Mouse (Mus musculus) hindbrain, embryonic 10.5 days (tissue): ENCODE results near the gene 9530053A07Rik. TPM values are rescaled to one million over a fixed set of nuclear protein-coding genes. Genes with fewer than 3 reads are reported as not detected.

ENCODE experiments used
- DNase-seq: peaks from one replicate; pipeline ENCODE4 v3.0.0-alpha.2; 2017; ENCODE audit warnings: low spot score
- H3K27ac ChIP-seq: fragments of 300-500 bp; sonication (generic); 2 replicates; pipeline ENCODE4 v1.5.1; 2016; ENCODE audit warnings: mild to moderate bottlenecking, moderate library complexity
- H3K27me3 ChIP-seq: fragments of 300-500 bp; sonication (generic); 2 replicates; pipeline ENCODE4 v1.6.1; 2016; ENCODE audit warnings: mild to moderate bottlenecking; ENCODE audit not compliant: poor library complexity, insufficient read depth, severe bottlenecking
- H3K36me3 ChIP-seq: fragments of 300-500 bp; sonication (generic); 2 replicates; pipeline ENCODE4 v1.6.1; 2016; ENCODE audit warnings: mild to moderate bottlenecking, moderate library complexity
- H3K4me1 ChIP-seq: fragments of 300-500 bp; sonication (generic); replicated peaks from 2 replicates; pipeline ENCODE4 v1.6.1; 2016; ENCODE audit warnings: mild to moderate bottlenecking
- H3K4me3 ChIP-seq: fragments of 300-500 bp; sonication (generic); 2 replicates; pipeline ENCODE4 v1.5.1; 2016; ENCODE audit warnings: mild to moderate bottlenecking, moderate library complexity
- H3K9me3 ChIP-seq: fragments of 300-500 bp; sonication (generic); 2 replicates; pipeline ENCODE4 v1.6.1; 2016; ENCODE audit warnings: mild to moderate bottlenecking, moderate library complexity
- WGBS: fragments of 180-500 bp; shearing (Covaris S2); methylation state at CpG from one replicate; pipeline ENCODE4 v1.1.7; 2016; 5-methylcytosine and 5-hydroxymethylcytosine counted together
- polyA plus RNA-seq: library from polyadenylated mRNA; unstranded; fragments of >200 nt; fragmentation: Nextera tagmentation; extraction: Ambion mirVana; gene quantifications from 2 replicates; pipeline ENCODE4 v1.2.1, GENCODE M21; 2016

Gene 9530053A07Rik
- polyA plus RNA-seq, 1 experiment from 2014 or later, result 0.13 TPM

DNA sequence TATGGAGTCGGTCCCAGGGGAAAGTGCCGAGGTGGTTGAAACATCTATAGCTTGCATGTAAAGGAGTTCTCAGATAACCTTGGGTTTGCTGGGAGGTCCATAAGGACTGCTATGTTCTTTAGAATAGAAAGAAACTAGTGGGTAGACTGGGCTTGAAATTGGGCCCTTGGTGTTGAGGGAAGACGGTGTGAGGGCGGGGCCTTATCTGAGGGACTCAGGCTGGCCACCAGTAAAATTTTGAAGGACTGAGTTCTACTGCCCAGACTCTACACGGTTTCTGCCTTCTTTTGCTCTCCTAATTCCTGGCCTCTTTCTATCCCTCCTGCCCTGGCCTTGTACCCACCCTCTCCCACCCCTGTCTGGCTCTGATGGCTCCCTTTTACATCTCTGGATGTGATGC, 51.6 kb downstream of the 9530053A07Rik start:
- no peak for DNase-seq
- Histone ChIP-seq H3K4me3 (peak overlapping the region; percentile 93), H3K36me3 (peaks cover 79% of the 10 kb centered on the region), H3K27ac (peak overlapping the region; percentile 99), H3K4me1 (peaks cover 22% of the 10 kb centered on the region), H3K9me3 (0 out of 2 replicates have a peak, but pooled peaks cover 4% of the 10 kb centered on the region), H3K27me3 (no peaks in the 10 kb centered on the region)
- 86% methylated on average over 5 of the region's 5 CpGs for WGBS

DNA sequence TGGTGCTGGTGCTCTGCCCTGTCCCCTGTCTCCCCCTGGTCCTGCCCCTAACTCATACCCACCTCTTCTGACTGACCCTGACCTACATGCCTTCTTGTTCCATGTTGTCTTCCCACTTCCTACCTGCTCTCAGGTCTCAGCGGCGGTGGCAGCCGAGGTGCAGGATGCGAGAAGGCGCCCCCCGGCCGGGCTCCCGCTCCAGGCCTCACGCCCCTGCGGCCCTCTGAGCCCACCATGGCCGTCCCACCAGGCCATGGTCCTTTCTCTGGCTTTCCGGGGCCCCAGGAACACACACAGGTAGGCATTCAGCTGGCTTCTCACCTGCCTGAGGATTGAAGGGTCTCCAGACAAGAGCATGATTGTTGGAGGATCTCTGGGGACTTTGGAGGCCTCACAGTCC, 52.1 kb downstream of the 9530053A07Rik start:
- H3K4me3 ChIP-seq, result peak overlapping the region; percentile 93
- DNase-seq, result no peak
- H3K27me3 ChIP-seq, result no peaks in the 10 kb centered on the region
- peaks cover 79% of the 10 kb centered on the region for H3K36me3 ChIP-seq
- 0 out of 2 replicates have a peak, but pooled peaks cover 4% of the 10 kb centered on the region for H3K9me3 ChIP-seq
- WGBS, result 95% methylated on average over 12 of the region's 12 CpGs
- peaks cover 22% of the 10 kb centered on the region for H3K4me1 ChIP-seq
- peak overlapping the region; percentile 99 for H3K27ac ChIP-seq

DNA sequence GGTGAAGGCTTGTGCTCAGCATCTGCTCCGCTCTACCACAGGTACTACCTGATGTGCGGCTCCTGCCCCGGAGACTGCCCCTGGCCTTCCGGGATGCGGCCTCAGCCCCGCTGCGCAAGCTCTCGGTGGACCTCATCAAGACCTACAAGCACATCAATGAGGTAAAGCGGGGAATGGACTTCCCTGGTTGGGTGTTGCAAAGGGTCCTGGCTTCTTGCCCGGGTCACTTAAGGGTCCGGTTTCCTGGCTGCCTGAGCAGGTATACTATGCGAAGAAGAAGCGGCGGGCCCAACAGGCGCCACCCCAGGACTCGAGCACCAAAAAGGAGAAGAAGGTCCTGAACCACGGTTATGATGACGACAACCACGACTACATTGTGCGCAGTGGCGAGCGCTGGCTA, 53.1 kb downstream of the 9530053A07Rik start:
- peaks cover 79% of the 10 kb centered on the region for H3K36me3 ChIP-seq
- DNase-seq, result no peak
- 95% methylated on average over 22 of the region's 22 CpGs for WGBS

DNA sequence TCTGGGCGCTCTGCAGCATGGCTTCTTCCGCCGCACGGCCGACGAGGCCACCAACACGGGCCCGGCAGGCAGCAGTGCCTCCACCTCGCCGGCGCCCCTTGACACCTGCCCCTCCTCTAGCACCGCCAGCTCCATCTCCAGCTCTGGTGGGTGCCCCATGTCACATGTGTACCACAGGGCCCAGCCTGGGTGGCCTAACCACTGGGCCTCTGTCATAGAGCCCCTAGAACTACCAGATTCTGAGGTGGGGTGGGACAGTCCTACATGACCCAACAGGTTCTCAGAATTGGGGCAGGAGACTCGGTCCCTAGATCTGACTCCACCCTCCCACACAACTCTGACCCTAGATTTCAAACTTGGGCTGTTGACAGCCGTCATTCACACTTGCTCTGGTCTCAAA, 56.6 kb downstream of the 9530053A07Rik start:
- DNase-seq, result no peak
- WGBS, result 95% methylated on average over 14 of the region's 14 CpGs
- no peak overlapping the region; the same call in 1 of the 2 replicates for H3K4me3 ChIP-seq
- H3K27ac ChIP-seq, result no peak overlapping the region
- no peaks in the 10 kb centered on the region for H3K27me3 ChIP-seq
- H3K36me3 ChIP-seq, result peaks cover 99% of the 10 kb centered on the region
- peaks cover 9% of the 10 kb centered on the region for H3K4me1 ChIP-seq
- H3K9me3 ChIP-seq, result no peaks in the 10 kb centered on the region

More for the DNA sequence above, 53.1 kb downstream of the 9530053A07Rik start:
- Histone ChIP-seq H3K27me3 (no peaks in the 10 kb centered on the region), H3K27ac (no peak overlapping the region), H3K4me3 (no peak overlapping the region; the same call in 1 of the 2 replicates), H3K9me3 (0 out of 2 replicates have a peak, but pooled peaks cover 4% of the 10 kb centered on the region), H3K4me1 (peaks cover 22% of the 10 kb centered on the region)

DNA sequence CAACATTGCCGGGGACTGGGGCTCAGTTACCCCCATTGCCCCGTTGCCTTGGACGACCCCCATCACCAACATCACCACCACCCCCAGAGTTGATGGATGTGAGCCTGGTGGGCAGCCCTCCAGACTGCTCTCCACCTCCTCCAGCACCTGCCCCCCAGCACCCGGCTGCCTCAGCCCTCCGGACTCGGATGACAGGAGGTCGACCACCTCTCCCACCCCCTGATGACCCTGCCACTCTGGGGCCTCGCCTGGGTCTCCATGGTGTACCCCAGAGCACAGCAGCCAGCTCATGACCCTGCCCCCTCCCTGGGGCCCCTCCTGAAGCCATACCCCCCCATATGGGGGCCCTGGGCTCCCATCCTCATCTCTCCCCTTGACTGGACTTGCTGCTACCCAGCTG, 57.4 kb downstream of the 9530053A07Rik start:
- Histone ChIP-seq H3K27me3 (no peaks in the 10 kb centered on the region), H3K4me3 (no peak overlapping the region), H3K27ac (no peak overlapping the region), H3K9me3 (no peaks in the 10 kb centered on the region), H3K36me3 (peaks cover 100% of the 10 kb centered on the region), H3K4me1 (0 out of 2 replicates have a peak, but pooled peaks cover 1% of the 10 kb centered on the region)
- no peak for DNase-seq
- WGBS, result 87% methylated on average over 8 of the region's 8 CpGs

DNA sequence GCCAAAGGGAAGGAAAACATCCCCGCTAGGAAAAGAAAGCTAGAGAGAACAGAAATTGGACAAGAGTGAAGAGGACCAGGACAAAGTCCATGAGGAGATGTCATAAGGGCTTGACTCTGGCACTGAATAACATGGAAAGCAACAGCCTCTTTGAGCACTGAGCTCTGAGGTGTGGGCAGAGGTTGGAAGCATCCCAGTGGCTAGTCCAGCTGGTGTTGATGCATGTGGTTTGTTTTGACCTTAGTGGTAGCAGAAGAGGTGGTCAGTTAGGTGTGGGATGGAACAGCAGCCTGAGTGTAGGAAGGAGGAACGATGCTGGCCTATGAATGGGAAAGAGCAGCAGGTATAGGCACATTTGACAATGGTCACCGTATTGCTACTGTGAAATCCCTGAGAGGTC, 62.2 kb downstream of the 9530053A07Rik start:
- Histone ChIP-seq H3K4me1 (no peaks in the 10 kb centered on the region), H3K4me3 (no peak overlapping the region), H3K27me3 (no peaks in the 10 kb centered on the region), H3K36me3 (peaks cover 92% of the 10 kb centered on the region), H3K9me3 (no peaks in the 10 kb centered on the region), H3K27ac (no peak overlapping the region)
- no peak for DNase-seq
- WGBS, result 96% methylated on average over 3 of the region's 3 CpGs

DNA sequence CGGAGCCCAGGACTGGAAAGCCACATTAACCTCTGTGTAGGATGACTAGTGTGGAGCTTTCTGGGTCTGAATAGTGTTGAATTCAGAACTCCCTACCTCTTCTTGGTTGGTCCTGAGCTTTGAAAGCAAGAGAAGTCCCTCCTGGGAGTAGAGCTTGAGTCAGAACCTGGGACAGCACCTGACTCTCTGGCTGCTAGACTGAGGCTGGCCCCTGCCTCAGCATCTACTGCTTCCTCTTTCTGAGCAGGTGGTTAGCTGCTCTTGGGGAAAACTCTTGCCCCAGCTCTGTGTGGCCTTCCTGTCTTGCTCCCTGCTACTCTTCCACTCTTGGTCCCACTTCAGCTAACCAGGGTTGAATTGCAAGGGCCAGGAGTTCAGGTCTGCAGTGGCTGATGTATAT, 62.6 kb downstream of the 9530053A07Rik start:
- Histone ChIP-seq H3K27ac (no peak overlapping the region), H3K27me3 (no peaks in the 10 kb centered on the region), H3K4me3 (no peak overlapping the region), H3K36me3 (peaks cover 92% of the 10 kb centered on the region), H3K9me3 (no peaks in the 10 kb centered on the region), H3K4me1 (no peaks in the 10 kb centered on the region)
- DNase-seq, result no peak
- WGBS, result 98% methylated on average over 1 of the region's 1 CpGs

DNA sequence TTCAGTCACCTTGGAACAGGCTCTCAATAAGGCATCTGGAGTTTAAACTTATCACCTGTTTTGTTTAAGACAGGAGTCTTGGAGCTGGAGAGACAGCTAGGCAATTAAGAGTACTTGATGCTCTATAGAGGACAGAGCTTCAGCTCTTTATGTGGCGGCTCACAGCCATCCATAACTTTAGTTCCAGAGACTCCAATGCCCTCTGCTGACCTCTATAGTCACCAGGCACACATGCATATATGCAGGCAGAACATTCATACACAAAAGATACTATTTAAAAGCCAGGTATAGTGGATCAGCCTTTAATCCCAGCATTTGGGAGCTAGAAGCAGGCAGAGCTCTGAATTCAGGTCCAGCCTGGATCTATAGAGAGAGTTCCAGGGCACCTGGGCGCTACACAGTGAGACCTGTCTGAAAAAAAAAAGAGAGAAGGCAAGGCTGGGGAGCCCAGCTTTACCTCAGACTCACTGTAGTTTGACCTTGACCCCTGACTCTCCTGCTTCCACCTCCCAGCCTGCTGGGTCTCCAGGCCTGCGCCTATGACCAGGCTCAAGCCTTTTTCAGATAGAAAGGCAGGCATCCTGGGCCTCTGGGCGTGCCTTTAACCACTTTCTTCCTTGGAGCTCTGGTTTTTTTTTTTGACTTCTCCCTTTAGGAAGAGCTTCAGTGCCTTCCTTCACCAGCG, 66.3 kb downstream of the 9530053A07Rik start:
- Histone ChIP-seq H3K27ac (no peak overlapping the region), H3K9me3 (no peaks in the 10 kb centered on the region), H3K36me3 (peaks cover 66% of the 10 kb centered on the region), H3K4me1 (no peaks in the 10 kb centered on the region), H3K27me3 (no peaks in the 10 kb centered on the region), H3K4me3 (no peak overlapping the region)
- DNase-seq, result no peak
- WGBS, result 89% methylated on average over 5 of the region's 5 CpGs

DNA sequence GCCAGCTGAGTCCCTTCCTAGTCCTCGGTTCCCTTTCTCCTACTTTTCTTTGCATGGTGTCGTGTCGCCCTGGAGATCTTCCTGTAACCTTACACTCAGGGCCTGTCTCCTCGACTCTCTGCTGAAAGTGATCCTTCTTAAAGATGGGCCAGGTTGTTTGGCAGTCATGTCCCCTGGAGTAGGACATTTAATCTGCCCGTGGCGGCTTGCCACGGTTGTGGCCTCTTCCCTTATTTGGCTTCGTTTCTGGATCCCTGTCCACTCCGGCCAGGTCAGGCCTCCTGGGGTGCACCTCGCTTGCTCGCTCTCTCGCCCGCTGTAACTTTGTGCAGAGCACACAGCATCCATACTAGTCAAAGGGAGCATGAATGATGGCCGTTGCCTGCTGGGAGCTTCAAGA, 67.3 kb downstream of the 9530053A07Rik start:
- Histone ChIP-seq H3K27ac (no peak overlapping the region), H3K9me3 (no peaks in the 10 kb centered on the region), H3K27me3 (no peaks in the 10 kb centered on the region), H3K36me3 (peaks cover 56% of the 10 kb centered on the region), H3K4me1 (no peaks in the 10 kb centered on the region), H3K4me3 (no peak overlapping the region)
- no peak for DNase-seq
- WGBS, result 68% methylated on average over 14 of the region's 14 CpGs

DNA sequence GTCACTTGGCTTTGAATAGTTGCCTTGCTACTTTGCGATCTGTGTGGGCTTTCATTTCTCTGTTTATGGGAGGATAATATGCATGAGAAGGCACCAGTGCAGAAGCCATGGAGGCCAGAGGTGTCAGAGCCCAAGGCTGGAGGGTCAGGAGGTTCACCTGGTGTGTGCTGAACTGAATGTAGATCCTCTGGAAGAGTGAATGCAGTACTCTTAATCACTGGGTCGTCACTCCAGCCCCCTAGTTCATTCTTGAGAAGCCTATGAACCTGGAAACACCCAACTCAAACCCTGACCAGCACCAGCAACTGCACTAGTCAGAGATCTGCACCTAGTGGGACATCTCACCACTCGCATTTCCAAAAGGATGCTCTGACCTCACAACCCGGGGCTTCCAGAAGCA, 69.8 kb downstream of the 9530053A07Rik start:
- no peaks in the 10 kb centered on the region for H3K27me3 ChIP-seq
- no peaks in the 10 kb centered on the region for H3K4me1 ChIP-seq
- H3K36me3 ChIP-seq, result peaks cover 31% of the 10 kb centered on the region
- 78% methylated on average over 4 of the region's 4 CpGs for WGBS
- no peak overlapping the region for H3K4me3 ChIP-seq
- no peak for DNase-seq
- H3K27ac ChIP-seq, result no peak overlapping the region
- 0 out of 2 replicates have a peak, but pooled peaks cover 6% of the 10 kb centered on the region for H3K9me3 ChIP-seq

DNA sequence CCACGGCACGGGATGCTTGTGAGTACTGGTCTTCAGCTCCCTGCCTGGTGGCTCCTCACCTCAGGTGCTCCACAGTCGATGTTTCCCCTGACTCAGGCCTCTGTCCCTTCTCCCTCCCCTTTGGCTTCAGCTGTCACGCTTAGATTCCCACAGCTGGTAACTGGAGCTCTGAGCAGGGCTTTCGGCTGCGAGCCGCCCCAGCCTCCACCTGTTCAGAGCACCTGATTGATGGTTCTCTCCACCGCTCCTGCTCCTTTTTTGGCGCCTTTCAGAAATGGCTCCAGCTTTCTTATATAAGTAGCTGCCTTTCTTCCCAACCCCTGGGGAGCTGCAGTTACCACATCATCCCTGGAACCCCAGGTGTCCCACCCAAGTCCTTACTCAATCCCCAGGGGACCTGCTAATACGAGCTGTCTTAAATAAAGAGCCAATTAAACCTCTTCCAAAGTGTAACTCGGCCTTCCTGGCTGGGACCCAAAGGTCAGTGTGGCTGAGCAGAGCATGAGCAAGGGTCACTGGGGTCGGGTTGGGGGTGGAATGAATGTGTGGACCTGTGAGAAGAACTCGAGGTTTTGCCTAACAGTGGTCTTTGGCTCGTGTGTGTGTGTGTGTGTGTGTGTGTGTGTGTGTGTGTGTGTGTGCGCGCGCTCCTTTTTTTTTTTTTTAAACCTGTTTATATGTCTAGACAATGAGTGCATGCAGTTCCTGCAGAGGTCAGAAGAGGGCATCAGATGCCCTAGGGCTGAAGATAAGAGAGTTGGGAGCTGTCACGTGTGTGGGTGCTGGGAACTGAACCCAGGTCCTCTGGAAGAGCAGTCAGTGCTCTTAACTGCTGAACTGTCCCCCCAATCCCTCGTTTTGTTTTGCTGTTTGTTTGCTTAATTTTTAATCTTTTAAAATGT, 74.2 kb downstream of the 9530053A07Rik start:
- no peaks in the 10 kb centered on the region for H3K4me1 ChIP-seq
- H3K4me3 ChIP-seq, result no peak overlapping the region
- 66% methylated on average over 19 of the region's 19 CpGs for WGBS
- no peaks in the 10 kb centered on the region for H3K27me3 ChIP-seq
- H3K36me3 ChIP-seq, result no peaks in the 10 kb centered on the region
- H3K9me3 ChIP-seq, result 0 out of 2 replicates have a peak, but pooled peaks cover 6% of the 10 kb centered on the region
- DNase-seq, result no peak
- no peak overlapping the region for H3K27ac ChIP-seq

DNA sequence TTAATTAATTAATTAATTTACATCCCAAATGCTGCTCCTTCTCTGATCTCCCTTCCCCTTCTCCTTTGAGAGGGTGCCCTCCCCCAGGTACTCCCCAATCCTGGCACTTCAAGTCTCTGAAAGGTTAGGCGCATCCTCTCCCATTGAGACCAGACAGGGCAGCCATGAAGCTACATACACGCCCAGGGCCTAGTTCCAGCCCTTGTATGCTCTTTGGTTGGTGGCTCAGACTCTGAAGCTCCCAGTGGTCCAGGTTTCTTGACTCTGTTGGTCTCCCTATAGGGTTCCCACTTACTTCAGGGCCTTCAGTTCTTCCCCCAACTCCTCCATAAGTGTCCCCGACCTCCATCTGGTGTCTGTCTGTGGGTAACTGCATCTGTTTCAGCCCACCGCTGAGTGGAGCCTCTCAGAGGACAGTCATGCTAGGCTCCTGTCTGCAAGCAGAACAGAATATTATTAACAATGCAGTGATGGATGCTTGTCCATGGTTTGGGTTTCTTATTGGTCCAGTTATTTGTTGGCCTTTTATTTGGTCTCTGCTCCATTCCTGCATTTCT, 76.9 kb downstream of the 9530053A07Rik start:
- Histone ChIP-seq H3K36me3 (no peaks in the 10 kb centered on the region), H3K27me3 (no peaks in the 10 kb centered on the region), H3K4me1 (no peaks in the 10 kb centered on the region), H3K4me3 (no peak overlapping the region), H3K9me3 (0 out of 2 replicates have a peak, but pooled peaks cover 6% of the 10 kb centered on the region), H3K27ac (no peak overlapping the region)
- 74% methylated on average over 4 of the region's 4 CpGs for WGBS
- no peak for DNase-seq
